Mouse (Mus musculus): Measurements from ENCODE around the gene Gpr26. TPM values are rescaled to one million over a fixed set of nuclear protein-coding genes. Genes with fewer than 3 reads are reported as not detected.

Gene Gpr26
- polyA plus RNA-seq, 1 experiment from 2014 or later = 3.2 TPM

Other genes starting within 250 kb of the Gpr26 start
- 1.0 and 1.1 TPM in 2 replicates for gene Cpxm2, start 188.3 kb downstream of the Gpr26 start, polyA plus RNA-seq (2015; fragmentation: Nextera tagmentation; extraction: Ambion mirVana)